Mouse (Mus musculus) CH12.LX (cell line): ENCODE measurements around the gene Epop. TPM values are rescaled to one million over a fixed set of nuclear protein-coding genes. Genes with fewer than 3 reads are reported as not detected.

ENCODE experiments used
- DNase-seq: peaks from one replicate; pipeline ENCODE4 v3.0.0-alpha.2; 2013; ENCODE audit errors: extremely low read depth
- H3K27ac ChIP-seq: 2 replicates; pipeline ENCODE4 v1.5.1; 2012; ENCODE audit warnings: low read depth, mild to moderate bottlenecking, control low read depth, moderate library complexity; ENCODE audit not compliant: insufficient read depth
- H3K27me3 ChIP-seq: replicated peaks from 2 replicates; pipeline ENCODE3; 2012; ENCODE audit warnings: inconsistent platforms
- H3K36me3 ChIP-seq, 2 experiments: replicated peaks in 1 of 2; 2 replicates each; pipeline versions ENCODE3 to v1.6.1; 2012; ENCODE audit warnings: inconsistent platforms in 1 of 2, low read length in 1 of 2, mild to moderate bottlenecking in 1 of 2, mixed read lengths in 1 of 2, moderate library complexity in 1 of 2; ENCODE audit not compliant: control insufficient read depth in 1 of 2, insufficient read depth in 1 of 2
- H3K4me1 ChIP-seq, 2 experiments: 2 replicates each; pipeline ENCODE4 v1.6.1; 2012; ENCODE audit warnings: inconsistent platforms in 1 of 2, moderate library complexity in 1 of 2; ENCODE audit not compliant: insufficient read depth in 2 of 2, control insufficient read depth in 1 of 2
- H3K4me2 ChIP-seq: 2 replicates; pipeline ENCODE4 v1.6.1; 2012; ENCODE audit warnings: low read depth, mild to moderate bottlenecking, control low read depth; ENCODE audit not compliant: poor library complexity, insufficient read depth, severe bottlenecking
- H3K4me3 ChIP-seq, 3 experiments: fragments of 150-350 bp in 1 of 3; sonication (generic) in 1 of 3; replicated peaks in 1 of 3; 2 replicates each; pipeline versions ENCODE3 to v1.5.1; 2011 to 2012; ENCODE audit warnings: low read depth in 2 of 3, low read length in 2 of 3, mild to moderate bottlenecking in 2 of 3, moderate library complexity in 2 of 3, control low read depth in 1 of 3, improper control_type of control experiment in 1 of 3, inconsistent platforms in 1 of 3, mixed read lengths in 1 of 3; ENCODE audit not compliant: poor library complexity in 1 of 3
- H3K79me2 ChIP-seq: replicated peaks from 2 replicates; pipeline ENCODE4 v1.6.1; 2012; ENCODE audit warnings: mild to moderate bottlenecking, moderate library complexity; ENCODE audit not compliant: control insufficient read depth, poor library complexity, insufficient read depth, severe bottlenecking; ENCODE audit errors: extremely low read depth
- H3K9ac ChIP-seq: 2 replicates; pipeline ENCODE4 v1.6.1; 2012; ENCODE audit warnings: low read depth, mild to moderate bottlenecking, control low read depth, moderate library complexity; ENCODE audit not compliant: insufficient read depth
- H3K9me3 ChIP-seq: replicated peaks from 2 replicates; pipeline ENCODE3; 2012; ENCODE audit warnings: low read length, inconsistent platforms, mixed read lengths
- BHLHE40 ChIP-seq: IDR thresholded peaks from 2 replicates; pipeline ENCODE4 v1.6.1; 2011; ENCODE audit warnings: mild to moderate bottlenecking, low read depth, low read length, improper control_type of control experiment
- CHD1 ChIP-seq: IDR thresholded peaks from 2 replicates; pipeline ENCODE4 v1.6.1; 2012; ENCODE audit warnings: low read depth, low read length, improper control_type of control experiment, inconsistent platforms
- CHD2 ChIP-seq: IDR thresholded peaks from 2 replicates; pipeline ENCODE4 v1.6.1; 2011; ENCODE audit warnings: low read length, improper control_type of control experiment
- CTCF ChIP-seq, 2 experiments: IDR thresholded peaks in 1 of 2; conservative IDR thresholded peaks in 1 of 2; 2 replicates each; pipeline ENCODE4 v1.5.1; 2011 to 2012; ENCODE audit warnings: low read depth in 2 of 2, low read length in 2 of 2, improper control_type of control experiment in 1 of 2, inconsistent platforms in 1 of 2, mild to moderate bottlenecking in 1 of 2, moderate library complexity in 1 of 2
- E2F4 ChIP-seq: IDR thresholded peaks from 2 replicates; pipeline ENCODE4 v1.6.1; 2011; ENCODE audit warnings: low read depth, low read length, improper control_type of control experiment; ENCODE audit not compliant: insufficient replicate concordance
- GABPA ChIP-seq: IDR thresholded peaks from 2 replicates; pipeline ENCODE4 v1.6.1; 2012; ENCODE audit warnings: low read depth, low read length, improper control_type of control experiment, inconsistent platforms; ENCODE audit not compliant: insufficient replicate concordance
- IRF4 ChIP-seq: IDR thresholded peaks from 2 replicates; pipeline ENCODE4 v1.6.1; 2014; ENCODE audit warnings: low read depth, mild to moderate bottlenecking, inconsistent platforms, low read length, improper control_type of control experiment
- MAFK ChIP-seq: IDR thresholded peaks from 2 replicates; pipeline ENCODE4 v1.6.1; 2011; ENCODE audit warnings: low read length, improper control_type of control experiment; ENCODE audit not compliant: insufficient replicate concordance
- MAX ChIP-seq: IDR thresholded peaks from 2 replicates; pipeline ENCODE4 v1.6.1; 2011; ENCODE audit warnings: low read length, improper control_type of control experiment
- MEF2A ChIP-seq: IDR thresholded peaks from 2 replicates; pipeline ENCODE4 v1.6.1; 2014; ENCODE audit warnings: low read depth, mild to moderate bottlenecking, inconsistent platforms, low read length, improper control_type of control experiment, borderline replicate concordance
- MXI1 ChIP-seq: IDR thresholded peaks from 2 replicates; pipeline ENCODE4 v1.6.1; 2011; ENCODE audit warnings: mild to moderate bottlenecking, low read depth, low read length, improper control_type of control experiment
- MYC ChIP-seq: IDR thresholded peaks from 2 replicates; pipeline ENCODE4 v1.6.1; 2011; ENCODE audit warnings: low read depth, mild to moderate bottlenecking, improper control_type of control experiment, low read length
- RAD21 ChIP-seq: IDR thresholded peaks from 2 replicates; pipeline ENCODE4 v1.6.1; 2011; ENCODE audit warnings: low read depth, mild to moderate bottlenecking, low read length, improper control_type of control experiment, moderate library complexity
- SMC3 ChIP-seq: IDR thresholded peaks from 2 replicates; pipeline ENCODE4 v1.6.1; 2011; ENCODE audit warnings: low read depth, low read length, improper control_type of control experiment
- TBP ChIP-seq: conservative IDR thresholded peaks from 2 replicates; pipeline ENCODE4 v1.6.1; 2011; ENCODE audit warnings: low read depth, low read length, improper control_type of control experiment
- ZC3H11A ChIP-seq: IDR thresholded peaks from 2 replicates; pipeline ENCODE4 v1.6.1; 2012; ENCODE audit warnings: low read depth, mild to moderate bottlenecking, inconsistent platforms, low read length, improper control_type of control experiment
- ZKSCAN1 ChIP-seq: IDR thresholded peaks from 2 replicates; pipeline ENCODE4 v1.6.1; 2012; ENCODE audit warnings: low read depth, inconsistent platforms, low read length, improper control_type of control experiment, borderline replicate concordance
- ZMIZ1 ChIP-seq: IDR thresholded peaks from 2 replicates; pipeline ENCODE4 v1.6.1; 2012; ENCODE audit warnings: low read depth, mild to moderate bottlenecking, inconsistent platforms, low read length, improper control_type of control experiment
- dilution Hi-C: fragments of 300-500 bp; cut with MboI; formaldehyde crosslinking; loops from 2 replicates; pipeline ENCODE4 v1.14.3; 2020; ENCODE audit warnings: low sequenced_read_pairs; ENCODE audit not compliant: extremely low pct_unique_long_range_greater_than_20kb, extremely low pct_ligation_motif_present
- in situ Hi-C: fragments of 300-500 bp; cut with MboI; formaldehyde crosslinking; loops from 3 replicates; pipeline ENCODE4 v1.14.3; 2019; ENCODE audit warnings: low sequenced_read_pairs, low pct_ligation_motif_present, low pct_unique_long_range_greater_than_20kb, mixed read lengths
- polyA plus RNA-seq: library from polyadenylated mRNA; unstranded; fragments of >175 nt; gene quantifications from 2 replicates; pipeline ENCODE4 v1.2.1, GENCODE M21; 2012; ENCODE audit warnings: low read depth; ENCODE audit not compliant: insufficient read length
- total RNA-seq, 2 experiments: library from RNA; depleted of rRNA; stranded (reverse); fragments of 300-350 nt in 1 of 2; fragments of >200 nt in 1 of 2; gene quantifications; 2 replicates each; pipeline ENCODE4 v1.2.3; 2012 to 2014

The Epop gene
- total and polyA plus RNA-seq, 3 experiments, result 2.1 to 8.4 (median 4.2) TPM

DNA sequence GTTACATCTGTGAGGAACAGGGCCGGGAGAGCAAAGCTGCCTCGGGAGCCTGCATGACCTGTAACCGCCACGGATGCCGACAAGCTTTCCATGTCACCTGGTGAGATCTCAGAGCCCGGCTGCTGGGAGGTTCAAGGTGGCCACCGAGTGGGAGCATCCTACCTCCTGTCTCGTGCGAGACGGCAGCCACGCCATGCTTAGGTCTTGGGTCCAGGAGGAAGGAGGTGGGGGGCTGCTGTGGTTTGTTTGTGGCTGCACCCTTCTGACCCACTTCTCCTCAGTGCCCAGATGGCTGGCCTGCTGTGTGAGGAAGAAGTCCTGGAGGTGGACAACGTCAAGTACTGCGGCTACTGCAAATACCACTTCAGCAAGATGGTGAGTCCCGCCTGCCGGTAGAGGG is 37.3 kb upstream of the Epop start:
- no peak overlapping the region for H3K4me3 ChIP-seq
- H3K4me2 ChIP-seq, result no peak overlapping the region
- TF ChIP-seq ZKSCAN1 (no peak), E2F4 (no peak), GABPA (no peak), MEF2A (no peak), CHD1 (no peak), MYC (no peak), MAX (no peak), TBP (no peak)
- DNase-seq, result no peak
- H3K9me3 ChIP-seq, result peaks cover 5% of the 10 kb centered on the region
- H3K27ac ChIP-seq, result no peak overlapping the region
- H3K4me1 ChIP-seq, result peaks cover 11 to 38% of the 10 kb centered on the region in 2 experiments
- no peaks in the 10 kb centered on the region for H3K27me3 ChIP-seq
- in situ Hi-C loops, result loop anchor here (5.0 kb wide), 1 partner anchor 34 kb away; no protein-coding TSS in a partner anchor
- peaks cover 64 to 71% of the 10 kb centered on the region in 2 experiments for H3K36me3 ChIP-seq
- dilution Hi-C loops, result no loop called here
- H3K79me2 ChIP-seq, result peaks cover 44% of the 10 kb centered on the region
- H3K9ac ChIP-seq, result no peak overlapping the region

DNA sequence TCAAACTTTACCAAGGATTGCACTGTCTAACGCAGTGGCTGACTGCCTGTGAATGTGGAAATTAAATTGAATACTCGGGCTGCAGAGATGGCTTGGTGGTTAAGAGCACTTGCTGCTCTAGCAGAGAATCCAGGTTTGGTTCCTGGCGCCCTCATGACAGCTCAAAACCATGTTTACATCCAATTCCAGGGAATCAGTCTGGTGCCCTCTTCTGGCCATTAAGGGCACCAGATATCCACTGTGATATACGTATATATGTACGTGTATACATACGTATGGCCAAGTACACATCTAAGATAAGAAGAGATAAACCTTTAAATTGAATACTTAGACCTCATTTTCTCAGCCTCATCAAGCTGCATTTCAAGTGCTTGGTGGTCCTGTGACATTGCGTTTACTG is 36.7 kb upstream of the Epop start:
- Histone ChIP-seq H3K27me3 (no peaks in the 10 kb centered on the region), H3K4me3 (no peak overlapping the region), H3K9ac (no peak overlapping the region), H3K9me3 (peaks cover 5% of the 10 kb centered on the region), H3K4me1 (peaks cover 11 to 38% of the 10 kb centered on the region in 2 experiments)
- dilution Hi-C loops, result no loop called here
- no peak for TF ChIP-seq CHD2
- TF ChIP-seq RAD21, result peak; percentile 25
- no peak for TF ChIP-seq ZMIZ1
- TF ChIP-seq MXI1, result no peak
- no peak for TF ChIP-seq MAFK
- peak; percentile 59 for TF ChIP-seq SMC3
- TF ChIP-seq CTCF (conservative IDR thresholded peaks at IDR 0.05 in 1 of 2, IDR thresholded peaks at IDR 0.05 in 1 of 2; ENCODE audit: low read depth in 2 of 2, low read length in 2 of 2), result peak in 1 of 2 experiments; percentile 63; a peak in 2 of 4 replicates
- TF ChIP-seq, all 38 proteins: peak for 3
- peaks cover 44% of the 10 kb centered on the region for H3K79me2 ChIP-seq
- no peak overlapping the region for H3K27ac ChIP-seq
- H3K4me2 ChIP-seq, result no peak overlapping the region
- in situ Hi-C loops, result loop anchor here (5.0 kb wide), 1 partner anchor 34 kb away; no protein-coding TSS in a partner anchor
- peaks cover 58 to 65% of the 10 kb centered on the region in 2 experiments for H3K36me3 ChIP-seq
- no peak for DNase-seq

GRCm38 (mm10) chr11:97665431-97665830 is 35.9 kb upstream of the Epop start:
- Histone ChIP-seq H3K27me3 (no peaks in the 10 kb centered on the region), H3K27ac (peak overlapping the region; percentile 7; the same call in 1 of the 2 replicates), H3K4me2 (peak overlapping the region; percentile 85; the same call in 1 of the 2 replicates), H3K79me2 (peaks cover 44% of the 10 kb centered on the region), H3K4me1 (peaks cover 11 to 36% of the 10 kb centered on the region in 2 experiments), H3K4me3 (peak overlapping the region in 1 of 3 experiments; percentile 15), H3K9me3 (peaks cover 5% of the 10 kb centered on the region), H3K36me3 (peaks cover 50 to 57% of the 10 kb centered on the region in 2 experiments), H3K9ac (no peak overlapping the region)
- TF ChIP-seq ZMIZ1, result no peak
- no peak for TF ChIP-seq TBP
- no peak for TF ChIP-seq IRF4
- TF ChIP-seq MAFK, result no peak
- TF ChIP-seq SMC3, result no peak
- TF ChIP-seq ZC3H11A, result no peak
- TF ChIP-seq GABPA, result no peak
- no peak for TF ChIP-seq BHLHE40
- dilution Hi-C loops, result no loop called here
- no peak for DNase-seq
- in situ Hi-C loops, result loop anchor here (5.0 kb wide), 1 partner anchor 33 kb away; no protein-coding TSS in a partner anchor
